Mouse (Mus musculus): ENCODE data around the gene Tmub1. TPM values are rescaled to one million over a fixed set of nuclear protein-coding genes. Genes with fewer than 3 reads are reported as not detected.

Tmub1 gene
- total RNA-seq, 2 experiments from 2014 or later: 29.1 to 29.4 TPM

DNA sequence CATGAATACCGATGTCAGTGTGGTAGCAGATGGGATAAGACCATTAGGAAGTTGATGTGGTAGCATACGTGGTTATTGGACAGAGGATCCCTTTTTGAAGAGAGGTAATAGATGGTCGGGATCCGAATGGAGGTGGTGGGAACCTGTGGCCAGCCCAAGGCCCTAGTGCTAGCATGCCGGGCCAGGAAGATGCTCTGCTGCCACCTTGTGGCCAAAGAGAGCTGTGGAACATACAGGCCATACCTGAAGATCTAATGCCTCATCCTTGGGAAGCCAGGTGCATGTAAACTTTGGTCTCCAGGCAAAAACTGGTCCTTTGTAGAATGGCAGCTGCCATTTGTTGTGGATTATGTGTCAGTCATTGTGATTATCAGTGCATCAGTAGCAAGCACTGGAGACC, 22.9 kb upstream of the Tmub1 start:
- intact Hi-C loops (cut with DNase I): loop anchor here (2.0 kb wide), 1 partner anchor 18 kb away; the partner anchor contains the start of gene Agap3
- DNase-seq (ENCODE audit: extremely low spot score in 1 of 2, low spot score in 2 of 2): peak in 1 of 2 experiments; percentile 80

DNA sequence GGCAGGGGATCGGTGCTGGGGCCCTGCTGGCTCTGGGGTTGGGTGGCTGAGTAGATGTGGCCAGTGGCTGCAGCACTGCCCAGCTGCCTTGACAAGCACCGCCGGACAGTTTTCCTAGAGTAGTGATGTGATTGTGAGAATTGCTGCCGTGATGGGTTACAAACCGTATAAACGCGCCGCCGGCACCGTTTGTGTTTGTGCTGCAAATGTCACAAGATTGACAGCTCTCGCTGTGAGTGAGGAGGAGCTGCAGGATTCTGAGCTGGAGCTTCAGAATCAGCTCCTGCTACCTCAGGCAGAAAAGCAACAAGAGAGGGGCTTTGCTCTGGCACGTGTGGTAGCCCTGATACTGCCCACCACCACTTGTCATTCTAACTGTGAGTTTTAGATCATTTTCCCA, 19.1 kb upstream of the Tmub1 start:
- no peak for DNase-seq (ENCODE audit: extremely low spot score in 1 of 2, low spot score in 2 of 2)
- intact Hi-C loops (cut with DNase I): no loop called here

DNA sequence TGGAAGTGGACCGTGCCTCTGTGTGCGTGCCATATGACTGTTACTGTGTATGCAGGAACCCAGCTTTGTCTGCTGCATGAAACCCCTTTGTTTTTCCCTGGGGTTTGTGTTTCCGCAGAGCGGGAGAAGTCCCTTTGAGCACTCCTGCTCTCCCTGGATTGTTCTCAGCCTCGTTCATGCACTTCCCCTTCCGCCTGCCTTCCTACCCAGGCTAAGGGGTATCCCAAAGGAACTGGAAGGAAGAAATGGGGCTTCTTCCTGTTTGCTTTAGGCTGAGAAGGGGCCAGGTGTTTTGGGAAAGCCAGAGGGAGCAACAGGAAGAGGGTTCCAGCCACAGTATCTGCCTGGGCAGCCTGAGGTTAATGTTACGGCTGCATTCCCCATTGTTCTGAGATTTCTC, 8.0 kb upstream of the Tmub1 start:
- no peak for DNase-seq (ENCODE audit: extremely low spot score in 1 of 2, low spot score in 2 of 2)
- intact Hi-C loops (cut with DNase I): no loop called here

DNA sequence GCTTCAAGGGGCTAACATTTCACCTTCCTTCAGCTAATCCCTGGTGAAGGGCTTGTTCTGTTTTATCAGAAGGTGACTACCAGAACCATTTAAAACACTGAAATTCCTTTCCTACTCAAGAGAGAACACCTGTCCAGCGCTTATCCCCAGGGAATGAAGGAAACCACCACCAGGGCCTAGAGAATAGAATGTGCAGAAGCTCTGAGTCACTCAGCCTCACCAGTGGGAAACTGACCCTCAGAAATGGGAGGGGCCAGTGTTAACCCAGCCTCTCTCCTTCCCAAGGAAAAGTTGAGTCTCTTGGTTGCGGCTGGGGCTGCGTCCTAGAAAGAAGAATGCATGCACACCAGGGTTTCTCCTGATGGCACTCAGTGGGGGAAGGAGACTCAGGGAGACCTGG, 7.4 kb upstream of the Tmub1 start:
- DNase-seq (ENCODE audit: extremely low spot score in 1 of 2, low spot score in 2 of 2): no peak
- intact Hi-C loops (cut with DNase I): no loop called here

- DNase-seq (ENCODE audit: extremely low spot score in 1 of 2, low spot score in 2 of 2): no peak
- intact Hi-C loops (cut with DNase I): loop anchor here (2.0 kb wide), 1 partner anchor 17 kb away; no protein-coding TSS in a partner anchor
Observed at GRCm38 (mm10) chr5:24453985-24454303, 6.3 kb upstream of the Tmub1 start.

DNA sequence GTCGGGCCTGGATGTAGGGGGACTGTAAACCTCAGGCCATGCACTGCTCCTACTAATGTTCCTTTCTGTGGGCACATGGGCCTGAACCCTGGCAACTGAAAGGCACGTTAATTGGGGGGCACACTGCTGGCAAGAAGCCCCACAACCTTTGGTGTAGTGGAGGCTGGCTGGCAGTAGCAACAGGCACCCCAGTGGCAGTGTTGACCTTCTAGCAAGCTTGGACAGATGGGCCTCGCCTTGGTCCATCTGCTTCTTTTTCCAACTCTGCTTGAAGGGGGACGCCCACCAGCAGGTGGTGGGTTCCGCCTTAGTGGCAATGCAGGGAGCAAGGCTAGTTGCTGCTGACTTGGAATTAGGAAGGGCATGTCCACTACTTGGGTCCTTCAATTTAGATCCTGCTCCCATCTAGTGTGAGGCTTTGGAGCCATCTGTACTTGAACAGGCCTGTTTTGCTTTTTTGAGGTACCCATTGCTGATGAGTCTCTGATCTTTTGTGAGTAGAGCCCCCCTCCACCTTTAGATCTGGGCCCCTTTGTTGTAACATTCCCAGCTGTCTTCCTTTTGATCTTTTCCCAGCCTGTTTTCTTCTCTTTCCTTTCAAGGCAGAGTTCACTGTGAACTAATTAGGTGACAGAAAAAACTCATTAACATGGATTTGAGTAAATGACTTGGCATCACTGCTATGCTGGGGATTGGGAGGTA, 5.8 kb upstream of the Tmub1 start:
- DNase-seq (ENCODE audit: extremely low spot score in 1 of 2, low spot score in 2 of 2): no peak
- intact Hi-C loops (cut with DNase I): loop anchor here (2.0 kb wide), 1 partner anchor 17 kb away; no protein-coding TSS in a partner anchor

DNA sequence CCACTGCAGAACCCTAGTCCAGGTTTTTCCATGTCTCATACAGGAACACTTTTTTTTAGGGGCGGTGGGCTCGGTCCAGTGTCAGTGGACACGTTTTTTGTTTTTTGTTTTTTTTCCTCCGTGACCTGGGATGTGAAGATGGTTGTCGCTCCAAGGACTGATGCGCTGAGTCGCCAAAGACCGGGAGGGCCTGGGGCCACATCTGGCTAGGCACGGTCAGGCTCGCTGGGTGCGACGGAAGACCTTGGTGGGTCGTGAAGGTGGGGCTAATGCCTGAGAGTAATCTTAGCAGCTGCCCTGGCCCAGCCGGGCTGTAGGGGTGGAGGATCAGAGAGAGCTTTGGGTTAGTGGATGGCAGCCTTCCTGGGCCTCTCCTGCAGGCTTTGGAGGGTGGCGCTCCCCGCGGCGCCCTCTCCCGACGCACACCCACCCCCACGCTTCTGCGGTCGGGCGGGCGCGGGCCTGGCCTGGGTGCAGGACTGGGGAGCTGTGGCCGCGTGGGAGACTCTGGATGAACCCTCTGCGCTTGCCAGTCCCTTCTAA, 5.1 kb upstream of the Tmub1 start:
- DNase-seq (ENCODE audit: extremely low spot score in 1 of 2, low spot score in 2 of 2): no peak
- intact Hi-C loops (cut with DNase I): loop anchor here (2.0 kb wide), 1 partner anchor 18 kb away; no protein-coding TSS in a partner anchor

GRCm38 (mm10) chr5:24452030-24452690, 4.5 kb upstream of the Tmub1 start, which contains the start of gene Agap3:
Gene Agap3, plus strand, starts transcription at chr5:24452177.
- intact Hi-C loops (cut with DNase I): loop anchor here (2.0 kb wide), 1 partner anchor 19 kb away; no protein-coding TSS in a partner anchor
- peak in 1 of 2 experiments; percentile 64 for DNase-seq (ENCODE audit: extremely low spot score in 1 of 2, low spot score in 2 of 2)

DNA sequence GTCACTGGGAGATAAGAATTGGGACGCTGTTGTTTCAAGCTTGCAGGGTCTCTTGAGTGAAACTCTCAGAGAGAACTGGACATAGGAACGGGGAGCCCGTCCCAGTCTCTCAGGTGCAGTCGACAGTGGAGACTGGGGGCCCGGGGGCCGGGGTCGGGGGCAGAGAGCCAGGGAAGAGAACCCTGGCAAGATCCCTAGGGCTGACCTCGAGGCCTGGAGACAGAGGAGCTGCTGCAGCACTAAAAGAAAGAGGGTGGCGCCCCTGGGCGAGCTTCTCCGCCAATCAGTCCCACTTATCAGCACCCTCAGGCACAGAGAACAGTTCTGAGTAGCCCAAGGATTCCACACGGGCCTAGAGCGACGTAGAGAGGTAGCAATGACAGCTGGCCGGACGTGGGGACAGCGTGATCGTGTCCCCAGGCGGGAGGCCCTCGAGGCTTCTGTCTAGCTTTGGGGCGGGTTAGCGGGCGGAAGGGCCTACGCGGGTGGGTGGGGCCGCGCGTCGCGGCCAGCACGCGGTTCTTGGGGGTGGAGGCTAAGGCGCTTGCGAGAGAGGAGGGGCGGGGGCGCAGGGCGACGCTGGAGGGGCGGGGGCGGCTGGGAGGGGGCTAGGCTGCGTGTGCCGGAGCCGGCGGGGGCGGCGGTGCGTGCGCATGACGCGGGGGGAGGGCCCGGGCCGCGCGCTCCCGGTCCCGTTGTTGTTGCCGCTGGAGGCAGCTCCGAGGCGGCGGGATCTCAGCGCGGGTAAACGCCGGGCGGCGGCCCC, 3.8 kb upstream of the Tmub1 start:
- DNase-seq (ENCODE audit: extremely low spot score in 1 of 2, low spot score in 2 of 2): peak; percentile 81 to 95
- intact Hi-C loops (cut with DNase I): loop anchor here (2.0 kb wide), 1 partner anchor 19 kb away; no protein-coding TSS in a partner anchor

- peak in 1 of 2 experiments; percentile 29 for DNase-seq (ENCODE audit: extremely low spot score in 1 of 2, low spot score in 2 of 2)
- intact Hi-C loops (cut with DNase I): no loop called here
Observed at GRCm38 (mm10) chr5:24446630-24447029, 1.0 kb downstream of the Tmub1 start.

DNA sequence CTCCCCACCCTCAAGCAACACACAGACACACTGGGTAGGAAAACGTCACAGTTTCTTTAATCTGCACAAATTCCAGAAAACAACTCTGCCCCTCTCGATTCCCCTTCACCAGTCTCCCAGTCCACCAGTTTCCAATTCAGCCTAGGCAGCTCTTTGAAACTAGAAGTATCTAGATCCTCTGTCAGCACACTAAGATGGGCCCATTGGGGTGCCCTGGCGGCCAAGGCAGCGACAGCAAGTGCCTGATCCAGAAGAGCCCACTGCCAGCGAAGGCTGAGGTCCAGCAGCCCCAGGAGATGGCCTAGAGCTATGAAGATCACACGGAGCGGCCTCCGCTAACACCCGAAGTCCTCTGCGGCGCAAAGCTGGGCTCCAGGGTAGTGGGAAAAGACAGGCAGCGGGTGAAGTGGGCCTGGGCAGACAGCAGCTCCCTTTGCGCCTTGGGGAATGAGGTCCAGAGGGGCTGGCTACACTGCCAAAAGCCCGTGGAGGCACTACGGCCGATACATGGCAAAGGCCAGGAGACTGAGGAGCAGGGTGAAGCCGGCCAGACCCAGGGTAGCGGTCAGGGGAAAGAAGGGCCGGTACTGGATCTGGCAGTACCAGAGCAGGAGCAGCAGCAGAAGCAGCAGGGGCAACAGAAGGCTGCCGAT, 2.1 kb downstream of the Tmub1 start:
- DNase-seq (ENCODE audit: extremely low spot score in 1 of 2, low spot score in 2 of 2): no peak
- intact Hi-C loops (cut with DNase I): loop anchor here (2.0 kb wide), 1 partner anchor 21 kb away; no protein-coding TSS in a partner anchor

DNA sequence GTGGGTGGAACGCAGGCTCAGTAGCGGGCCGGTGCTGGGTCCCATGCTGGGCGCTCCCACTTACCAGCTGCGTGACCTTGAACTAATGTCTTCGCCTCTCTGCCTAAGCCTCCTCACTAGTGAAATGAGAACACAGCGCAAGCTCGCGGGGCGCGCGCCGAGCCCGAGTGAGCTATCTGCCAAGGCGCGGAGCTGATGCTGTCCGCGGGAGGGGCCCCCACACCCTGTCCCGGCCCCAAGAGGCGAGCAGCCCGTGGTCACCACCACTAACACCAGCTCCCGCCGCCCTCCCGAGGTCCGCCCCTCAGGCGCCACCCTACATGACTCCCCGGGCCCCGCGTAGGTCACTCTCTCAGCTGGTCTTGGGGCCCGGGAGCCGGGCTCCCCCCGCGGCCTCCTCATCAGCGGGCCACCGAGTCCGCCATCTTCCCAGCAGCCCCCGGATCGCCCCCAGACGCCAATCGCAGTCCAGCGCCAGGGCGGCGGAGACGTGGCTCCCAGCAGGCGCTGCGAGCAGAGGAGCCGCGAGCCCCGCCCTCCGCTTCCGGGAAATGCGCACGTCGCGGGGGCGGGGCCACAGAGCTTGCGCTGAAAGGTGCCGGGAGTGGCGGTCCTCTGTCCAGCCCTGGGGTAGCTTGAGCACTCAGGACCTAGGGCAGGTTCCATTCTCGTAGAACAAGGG, 2.8 kb downstream of the Tmub1 start, which contains the start of gene Fastk:
Gene Fastk, minus strand, starts transcription at position 542 of the 682 bp plus-strand sequence.
- intact Hi-C loops (cut with DNase I): loop anchor here (2.0 kb wide), 1 partner anchor 20 kb away; no protein-coding TSS in a partner anchor
- peak; percentile 86 to 97 for DNase-seq (ENCODE audit: extremely low spot score in 1 of 2, low spot score in 2 of 2)

DNA sequence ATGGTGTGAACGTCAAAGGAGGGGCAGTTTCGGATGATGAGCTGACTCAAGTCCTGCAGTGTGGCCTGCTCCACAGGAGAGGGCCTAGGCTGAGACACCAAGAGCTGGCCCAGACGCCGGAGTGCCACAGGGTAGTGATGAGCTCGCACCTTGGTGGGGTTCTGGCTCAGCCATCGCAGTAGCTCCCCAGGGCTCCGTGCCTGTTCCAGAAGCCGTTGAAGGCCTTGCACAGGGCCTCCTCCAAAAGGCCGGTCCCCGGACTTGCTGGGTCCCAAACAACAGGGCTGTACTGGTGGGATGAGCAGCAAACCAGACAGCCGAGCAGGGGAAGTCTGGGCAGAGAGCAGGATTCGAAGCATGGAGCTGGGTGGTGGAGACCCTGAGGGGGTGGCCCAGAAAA, 3.7 kb downstream of the Tmub1 start:
- intact Hi-C loops (cut with DNase I): loop anchor here (2.0 kb wide), 1 partner anchor 19 kb away; no protein-coding TSS in a partner anchor

DNA sequence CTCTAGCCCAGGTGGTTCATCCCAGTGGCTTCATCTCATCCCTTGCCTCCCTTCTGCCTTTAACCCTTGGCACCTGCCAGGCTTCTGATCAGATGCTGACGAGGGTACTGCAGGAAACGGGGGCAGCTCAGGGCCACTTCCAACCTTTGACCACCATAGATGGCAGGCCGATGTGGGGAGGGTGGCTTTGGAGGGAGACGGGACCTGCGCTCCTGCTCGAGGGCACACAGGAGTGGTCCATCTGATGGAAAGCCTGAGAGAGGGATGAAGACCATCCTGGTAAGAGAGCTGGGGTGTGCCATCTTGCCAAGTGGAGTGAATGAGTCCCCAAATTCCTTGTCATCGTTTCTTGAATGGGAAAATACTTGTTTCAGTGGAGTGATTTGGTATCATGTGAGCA, 4.5 kb downstream of the Tmub1 start:
- intact Hi-C loops (cut with DNase I): no loop called here

More for the DNA sequence above, 3.7 kb downstream of the Tmub1 start:
- DNase-seq (ENCODE audit: extremely low spot score in 1 of 2, low spot score in 2 of 2): peak in 1 of 2 experiments; percentile 45

DNA sequence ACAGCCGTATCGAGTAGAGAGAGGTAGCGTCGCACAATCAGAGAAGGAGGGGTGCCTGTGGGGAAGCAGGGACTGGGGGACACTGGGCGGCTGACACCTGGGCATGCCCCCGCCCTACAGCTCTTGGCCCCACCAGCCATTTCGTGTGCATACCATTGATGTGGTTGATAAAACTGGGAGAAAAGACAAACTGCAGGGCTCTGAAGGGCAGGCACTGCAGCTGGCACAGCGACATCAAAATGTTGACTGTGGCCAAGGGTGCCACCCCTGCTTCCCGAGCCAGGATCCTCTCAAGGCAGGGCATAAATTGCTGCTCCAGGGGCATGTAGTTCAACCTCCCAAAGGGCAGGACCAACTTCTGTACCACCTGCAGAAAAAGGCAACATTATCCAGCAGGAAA, 5.6 kb downstream of the Tmub1 start:
- no peak for DNase-seq (ENCODE audit: extremely low spot score in 1 of 2, low spot score in 2 of 2)

More for the DNA sequence above, 4.5 kb downstream of the Tmub1 start:
- DNase-seq (ENCODE audit: extremely low spot score in 1 of 2, low spot score in 2 of 2): no peak

GRCm38 (mm10) chr5:24441187-24441586, 6.5 kb downstream of the Tmub1 start:
- intact Hi-C loops (cut with DNase I): no loop called here
- no peak for DNase-seq (ENCODE audit: extremely low spot score in 1 of 2, low spot score in 2 of 2)

More for the DNA sequence above, 5.6 kb downstream of the Tmub1 start:
- intact Hi-C loops (cut with DNase I): no loop called here

GRCm38 (mm10) chr5:24433993-24434392, 13.7 kb downstream of the Tmub1 start:
- intact Hi-C loops (cut with DNase I): no loop called here

GRCm38 (mm10) chr5:24428596-24428995, 19.1 kb downstream of the Tmub1 start:
- intact Hi-C loops (cut with DNase I): no loop called here
- DNase-seq (ENCODE audit: extremely low spot score in 1 of 2, low spot score in 2 of 2): no peak

More at GRCm38 (mm10) chr5:24433993-24434392, 13.7 kb downstream of the Tmub1 start:
- no peak for DNase-seq (ENCODE audit: extremely low spot score in 1 of 2, low spot score in 2 of 2)

All from left cerebral cortex, postnatal 10 days (tissue).